In the genomic region with DNA sequence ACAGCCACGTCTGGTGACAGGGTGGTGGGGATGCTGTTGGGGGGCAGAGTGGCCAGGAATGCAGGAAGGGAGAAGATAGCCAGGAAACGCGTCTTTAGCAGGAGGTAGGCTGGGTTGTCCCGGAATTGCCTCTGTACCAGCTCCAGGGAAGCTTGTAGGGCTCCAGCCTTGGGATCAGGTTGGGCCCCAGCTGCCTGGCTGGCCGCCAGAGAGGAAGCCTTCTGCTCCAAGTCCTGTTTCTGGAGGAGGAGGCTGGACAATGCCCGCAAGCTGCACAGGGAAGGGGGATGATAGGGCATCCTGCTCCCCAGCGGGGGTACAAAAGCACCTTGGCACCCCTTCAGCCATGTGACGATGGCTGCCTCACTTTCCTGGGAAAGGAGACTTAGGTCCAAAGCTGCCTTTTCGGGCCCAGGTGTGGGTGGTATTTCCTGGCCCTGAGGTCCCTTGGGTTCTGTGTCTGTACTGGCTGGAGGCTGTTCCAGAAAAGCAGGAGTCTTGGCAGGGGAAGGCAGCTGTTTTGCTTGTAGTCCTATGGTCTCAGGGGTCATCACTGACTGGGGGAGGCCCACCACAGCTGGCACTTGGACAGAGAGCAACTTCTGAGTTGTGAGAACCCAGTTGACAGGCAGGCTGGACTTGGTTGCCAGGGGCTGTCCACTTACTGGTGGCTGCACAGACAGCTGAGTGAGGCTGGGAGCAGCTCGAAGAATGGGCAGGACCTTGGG, we compare ENCODE assay signal across 8 mouse cellular contexts. TPM values are rescaled to one million over a fixed set of nuclear protein-coding genes. Genes with fewer than 3 reads are reported as not detected.
A peak's percentile ranks its signal among the peaks of the same experiment; 100 is the strongest.
DNase-seq lines count a peak whose midpoint lies in the region; ATAC-seq and TF ChIP-seq lines count a peak whose summit lies in the region.

No protein-coding gene starts in this region.

- H3K4me3 ChIP-seq in kidney, postnatal 0 days (replicated peaks; ENCODE audit: low read depth, low read length), result no peak overlapping the region
- H3K4me3 ChIP-seq in stomach, embryonic 15.5 days (replicated peaks), result no peak overlapping the region
- H3K4me3 ChIP-seq in hindbrain, embryonic 10.5 days, result no peak overlapping the region

- no peak overlapping the region for H3K4me2 ChIP-seq in kidney, postnatal 0 days (ENCODE audit: low read length)
- H3K4me2 ChIP-seq in stomach, embryonic 15.5 days, result no peak overlapping the region

- TF ChIP-seq CTCF in kidney, postnatal 0 days (IDR thresholded peaks at IDR 0.05; ENCODE audit: low read depth), result no peak

- no peaks in the 10 kb centered on the region for H3K9me3 ChIP-seq in kidney, postnatal 0 days (replicated peaks; ENCODE audit: low read length)
- H3K9me3 ChIP-seq in stomach, embryonic 15.5 days, result no peaks in the 10 kb centered on the region
- no peaks in the 10 kb centered on the region for H3K9me3 ChIP-seq in hindbrain, embryonic 10.5 days

- no peaks in the 10 kb centered on the region for H3K27me3 ChIP-seq in kidney, postnatal 0 days (ENCODE audit: insufficient read depth, low read length)
- H3K27me3 ChIP-seq in stomach, embryonic 15.5 days (replicated peaks), result no peaks in the 10 kb centered on the region
- no peaks in the 10 kb centered on the region for H3K27me3 ChIP-seq in hindbrain, embryonic 10.5 days (ENCODE audit: insufficient read depth, poor library complexity, severe bottlenecking)

- WGBS in kidney, postnatal 0 days, result 69% methylated on average over 10 of the region's 10 CpGs
- WGBS in stomach, embryonic 15.5 days, result 77% methylated on average over 10 of the region's 10 CpGs
- WGBS in hindbrain, embryonic 10.5 days, result 93% methylated on average over 10 of the region's 10 CpGs

- DNase-seq in thymus, postnatal 4 days, result peak; percentile 9
- DNase-seq in thymus, adult 18-20 months, result no peak
- peak; percentile 74 to 78 for DNase-seq in gastrocnemius, adult 8-10 months (ENCODE audit: low spot score in 2 of 2)
- DNase-seq in kidney, postnatal 0 days (ENCODE audit: low spot score), result peak; percentile 28
- no peak for DNase-seq in hindbrain, embryonic 10.5 days (ENCODE audit: low spot score)
- no peak for DNase-seq in T-cell, adult 2 months (ENCODE audit: low spot score)

- peaks cover 55% of the 10 kb centered on the region for H3K36me3 ChIP-seq in kidney, postnatal 0 days (ENCODE audit: insufficient read depth, low read length)
- H3K36me3 ChIP-seq in stomach, embryonic 15.5 days, result peaks cover 49% of the 10 kb centered on the region
- H3K36me3 ChIP-seq in hindbrain, embryonic 10.5 days, result peaks cover 76% of the 10 kb centered on the region

- no peak overlapping the region for H3K9ac ChIP-seq in kidney, postnatal 0 days (ENCODE audit: low read depth, low read length)
- no peak overlapping the region for H3K9ac ChIP-seq in stomach, embryonic 15.5 days

- ATAC-seq in kidney, postnatal 0 days (replicated peaks; ENCODE audit: low FRiP score, low read depth), result no peak
- no peak for ATAC-seq in stomach, embryonic 15.5 days (ENCODE audit: insufficient read depth, low FRiP score, low read depth)
- no peak for ATAC-seq in CD4-positive, CD25-positive, alpha-beta regulatory T cell, adult 4 months

- no peaks in the 10 kb centered on the region for H3K4me1 ChIP-seq in kidney, postnatal 0 days (replicated peaks; ENCODE audit: insufficient read depth, low read length)
- H3K4me1 ChIP-seq in stomach, embryonic 15.5 days, result no peaks in the 10 kb centered on the region
- H3K4me1 ChIP-seq in hindbrain, embryonic 10.5 days (replicated peaks), result no peaks in the 10 kb centered on the region

- H3K27ac ChIP-seq in kidney, postnatal 0 days, result no peak overlapping the region
- peak overlapping the region; percentile 31; the same call in 1 of the 2 replicates for H3K27ac ChIP-seq in stomach, embryonic 15.5 days
- no peak overlapping the region for H3K27ac ChIP-seq in hindbrain, embryonic 10.5 days

RNA-seq across cellular contexts. Expression of gene Card9, which starts 4.2 kb away (rescaled TPM):
- under 1 TPM; 0.22 to 0.51 (median 0.47) TPM for total RNA-seq in gastrocnemius, adult 8-10 months (2022)
- 1.1 TPM in 2 replicates for polyA plus RNA-seq in kidney, postnatal 0 days (2015; fragmentation: Nextera tagmentation; extraction: Ambion mirVana)
- 1.6 and 1.8 TPM in 2 replicates for polyA plus RNA-seq in stomach, embryonic 15.5 days (2015; fragmentation: Nextera tagmentation; extraction: Ambion mirVana)
- 0.62 and 1.1 TPM in 2 replicates for polyA plus RNA-seq in hindbrain, embryonic 10.5 days (2016; fragmentation: Nextera tagmentation; extraction: Ambion mirVana)
- under 1 TPM; 0.65 to 0.85 TPM for polyA plus RNA-seq in CD4-positive, CD25-positive, alpha-beta regulatory T cell, adult 4 months (2017; shearing (Covaris generic))

RNA-seq across cellular contexts. Expression of gene Dnlz, which starts 13.0 kb away (rescaled TPM):
- 10 to 100 TPM; 19.6 to 21.5 (median 20.6) TPM for total RNA-seq in gastrocnemius, adult 8-10 months (2022)
- 24.2 and 25.8 TPM in 2 replicates for polyA plus RNA-seq in kidney, postnatal 0 days (2015; fragmentation: Nextera tagmentation; extraction: Ambion mirVana)
- 22.2 and 25.1 TPM in 2 replicates for polyA plus RNA-seq in stomach, embryonic 15.5 days (2015; fragmentation: Nextera tagmentation; extraction: Ambion mirVana)
- polyA plus RNA-seq in hindbrain, embryonic 10.5 days (2016; fragmentation: Nextera tagmentation; extraction: Ambion mirVana), result 36.8 and 38.8 TPM in 2 replicates
- polyA plus RNA-seq in CD4-positive, CD25-positive, alpha-beta regulatory T cell, adult 4 months (2017; shearing (Covaris generic)), result 1 to 10 TPM; 6.4 to 7.1 TPM

RNA-seq across cellular contexts. Expression of gene Snapc4, which starts 15.6 kb away (rescaled TPM):
- 1 to 10 TPM; 3.0 to 8.2 (median 4.9) TPM for total RNA-seq in gastrocnemius, adult 8-10 months (2022)
- polyA plus RNA-seq in kidney, postnatal 0 days (2015; fragmentation: Nextera tagmentation; extraction: Ambion mirVana), result 12.9 and 14.6 TPM in 2 replicates
- polyA plus RNA-seq in stomach, embryonic 15.5 days (2015; fragmentation: Nextera tagmentation; extraction: Ambion mirVana), result 23.5 and 25.9 TPM in 2 replicates
- 35.3 and 35.5 TPM in 2 replicates for polyA plus RNA-seq in hindbrain, embryonic 10.5 days (2016; fragmentation: Nextera tagmentation; extraction: Ambion mirVana)
- polyA plus RNA-seq in CD4-positive, CD25-positive, alpha-beta regulatory T cell, adult 4 months (2017; shearing (Covaris generic)), result 10 to 100 TPM; 25.6 to 56.4 TPM

RNA-seq across cellular contexts. Expression of gene Entr1, which starts 24.2 kb away (rescaled TPM):
- 10 to 100 TPM; 17.8 to 28.0 (median 24.8) TPM for total RNA-seq in gastrocnemius, adult 8-10 months (2022)
- polyA plus RNA-seq in kidney, postnatal 0 days (2015; fragmentation: Nextera tagmentation; extraction: Ambion mirVana), result 88.0 and 94.9 TPM in 2 replicates
- polyA plus RNA-seq in stomach, embryonic 15.5 days (2015; fragmentation: Nextera tagmentation; extraction: Ambion mirVana), result 103 TPM in 2 replicates
- 136 and 141 TPM in 2 replicates for polyA plus RNA-seq in hindbrain, embryonic 10.5 days (2016; fragmentation: Nextera tagmentation; extraction: Ambion mirVana)
- 10 to 100 TPM; 38.2 to 38.9 TPM for polyA plus RNA-seq in CD4-positive, CD25-positive, alpha-beta regulatory T cell, adult 4 months (2017; shearing (Covaris generic))

RNA-seq across cellular contexts. Expression of gene Pmpca, which starts 24.2 kb away (rescaled TPM):
- 100 to 1,000 TPM; 132 to 147 (median 133) TPM for total RNA-seq in gastrocnemius, adult 8-10 months (2022)
- polyA plus RNA-seq in kidney, postnatal 0 days (2015; fragmentation: Nextera tagmentation; extraction: Ambion mirVana), result 74.3 and 80.9 TPM in 2 replicates
- polyA plus RNA-seq in stomach, embryonic 15.5 days (2015; fragmentation: Nextera tagmentation; extraction: Ambion mirVana), result 86.8 and 97.9 TPM in 2 replicates
- polyA plus RNA-seq in hindbrain, embryonic 10.5 days (2016; fragmentation: Nextera tagmentation; extraction: Ambion mirVana), result 132 and 139 TPM in 2 replicates
- polyA plus RNA-seq in CD4-positive, CD25-positive, alpha-beta regulatory T cell, adult 4 months (2017; shearing (Covaris generic)), result 100 to 1,000 TPM in 1 of 2 experiments, 10 to 100 TPM in 1; 84.7 to 128 TPM

Comparison
In these comparisons a context has a peak if more than half of its experiments do, and no peak if none do; other contexts are left out.
1. DNase-seq: peak in thymus, postnatal 4 days (single experiment), gastrocnemius, adult 8-10 months (2 of 2) and kidney, postnatal 0 days (single experiment); none in thymus, adult 18-20 months (0 of 2), hindbrain, embryonic 10.5 days (single experiment) and T-cell, adult 2 months (single experiment).